Mouse (Mus musculus) myocyte (in vitro differentiated cells): ENCODE data around the gene Celf5. TPM values are rescaled to one million over a fixed set of nuclear protein-coding genes. Genes with fewer than 3 reads are reported as not detected.

Experiments
- H3K27me3 ChIP-seq: one replicate; pipeline ENCODE4 v1.6.1; 2011; ENCODE audit not compliant: control insufficient read depth, insufficient read depth, insufficient read length
- H3K36me3 ChIP-seq: one replicate; pipeline ENCODE4 v1.6.1; 2011; ENCODE audit not compliant: control insufficient read depth, insufficient read depth
- H3K4me2 ChIP-seq: one replicate; pipeline ENCODE4 v1.6.1; 2011; ENCODE audit warnings: low read depth, control low read depth
- H3K4me3 ChIP-seq: one replicate; pipeline ENCODE4 v1.5.1; 2011; ENCODE audit warnings: mild to moderate bottlenecking, control low read depth, moderate library complexity
- H3K79me2 ChIP-seq: one replicate; pipeline ENCODE4 v1.6.1; 2011; ENCODE audit not compliant: control insufficient read depth, insufficient read depth
- H3ac ChIP-seq: one replicate; pipeline ENCODE4 v1.6.1; 2011; ENCODE audit not compliant: control insufficient read depth, insufficient read length
- CEBPB ChIP-seq: IDR thresholded peaks from 2 replicates; pipeline ENCODE4 v1.6.1; 2011; ENCODE audit warnings: mild to moderate bottlenecking, moderate library complexity; ENCODE audit not compliant: poor library complexity, insufficient read depth, severe bottlenecking
- E2F4 ChIP-seq: IDR thresholded peaks from one replicate; pipeline ENCODE4 v1.6.1; 2011; ENCODE audit warnings: mild to moderate bottlenecking, control low read depth, moderate library complexity; ENCODE audit not compliant: insufficient read depth
- MAX ChIP-seq: IDR thresholded peaks from one replicate; pipeline ENCODE4 v1.6.1; 2011; ENCODE audit warnings: low read depth, mild to moderate bottlenecking, control low read depth
- MYOD1 ChIP-seq, 3 experiments: IDR thresholded peaks; one replicate each; pipeline ENCODE4 v1.6.1; 2011; ENCODE audit warnings: control low read depth in 2 of 3, low read depth in 2 of 3, mild to moderate bottlenecking in 2 of 3, moderate library complexity in 1 of 3; ENCODE audit not compliant: insufficient read length in 2 of 3, control insufficient read depth in 1 of 3
- MYOG ChIP-seq, 3 experiments: IDR thresholded peaks; one replicate each; pipeline ENCODE4 v1.6.1; 2011; ENCODE audit warnings: control low read depth in 2 of 3, low read depth in 2 of 3, mild to moderate bottlenecking in 2 of 3; ENCODE audit not compliant: insufficient read length in 2 of 3, control insufficient read depth in 1 of 3, insufficient read depth in 1 of 3
- POLR2A ChIP-seq: IDR thresholded peaks from one replicate; pipeline ENCODE4 v1.6.1; 2011; ENCODE audit warnings: low read depth, mild to moderate bottlenecking, control low read depth, moderate library complexity; ENCODE audit not compliant: insufficient read length
- POLR2AphosphoS2 ChIP-seq: IDR thresholded peaks from one replicate; pipeline ENCODE4 v1.6.1; 2011; ENCODE audit warnings: low read depth, control low read depth; ENCODE audit not compliant: insufficient read length
- REST ChIP-seq: IDR thresholded peaks from one replicate; pipeline ENCODE4 v1.6.1; 2011; ENCODE audit warnings: mild to moderate bottlenecking, control low read depth, moderate library complexity; ENCODE audit not compliant: insufficient read depth, insufficient read length
- SRF ChIP-seq: IDR thresholded peaks from one replicate; pipeline ENCODE4 v1.6.1; 2011; ENCODE audit warnings: low read depth; ENCODE audit not compliant: control insufficient read depth, insufficient read length
- TCF12 ChIP-seq: IDR thresholded peaks from one replicate; pipeline ENCODE4 v1.6.1; 2011; ENCODE audit warnings: mild to moderate bottlenecking, control low read depth; ENCODE audit not compliant: poor library complexity, insufficient read depth, severe bottlenecking
- TCF3 ChIP-seq: IDR thresholded peaks from one replicate; pipeline ENCODE4 v1.6.1; 2011; ENCODE audit warnings: low read depth, control low read depth; ENCODE audit not compliant: insufficient read length
- USF1 ChIP-seq: IDR thresholded peaks from one replicate; pipeline ENCODE4 v1.6.1; 2011; ENCODE audit warnings: low read depth, mild to moderate bottlenecking, control low read depth, moderate library complexity
- polyA plus RNA-seq: library from polyadenylated mRNA; unstranded; fragments of >200 nt; fragmentation: generic; extraction: Trizol; gene quantifications from one replicate; pipeline ENCODE4 v1.2.1, GENCODE M21; 2012; ENCODE audit warnings: missing spikeins

The Celf5 gene
- polyA plus RNA-seq, 1 experiment = 0.37 TPM

DNA sequence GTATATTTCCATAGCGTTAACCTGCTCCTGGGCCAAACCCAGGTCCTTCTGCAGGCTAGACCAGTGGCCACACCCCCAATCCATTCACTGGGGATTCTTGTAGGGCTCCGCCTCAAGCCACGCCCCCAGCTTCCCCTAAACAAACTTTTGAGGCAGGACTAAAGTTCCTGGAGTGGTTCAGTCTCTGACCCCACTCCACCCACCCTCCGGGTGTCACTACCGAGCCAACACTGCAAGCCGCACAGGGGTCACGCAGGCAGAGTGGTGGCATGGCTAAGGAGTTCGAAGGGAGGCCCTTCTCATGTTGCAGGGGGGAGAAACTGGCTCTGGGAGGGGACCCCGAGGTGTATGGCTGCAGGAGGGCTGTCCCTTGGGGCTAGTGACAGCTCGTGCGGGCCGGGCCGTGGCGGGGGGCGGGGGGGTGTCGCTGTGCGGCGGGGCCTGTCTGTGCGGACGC lies 52.9 kb downstream of the Celf5 start:
- Histone ChIP-seq H3ac (peak overlapping the region; percentile 51), H3K4me3 (peak overlapping the region; percentile 28), H3K4me2 (peak overlapping the region; percentile 81), H3K79me2 (peaks cover 42% of the 10 kb centered on the region), H3K27me3 (no peaks in the 10 kb centered on the region), H3K36me3 (no peaks in the 10 kb centered on the region)
- TF ChIP-seq POLR2A (peak; percentile 70), POLR2AphosphoS2 (peak; percentile 53), MYOG (IDR thresholded peaks at IDR 0.05; ENCODE audit: control insufficient read depth in 1 of 3, insufficient read depth in 1 of 3, insufficient read length in 2 of 3, low read depth in 2 of 3) (peak in 1 of 3 experiments; percentile 8), MYOD1 (IDR thresholded peaks at IDR 0.05; ENCODE audit: control insufficient read depth in 1 of 3, insufficient read length in 2 of 3, low read depth in 2 of 3) (peak in 1 of 3 experiments; percentile 13), CEBPB (no peak)

- Histone ChIP-seq H3K4me3 (peak overlapping the region; percentile 28), H3K27me3 (no peaks in the 10 kb centered on the region), H3ac (no peak overlapping the region), H3K36me3 (no peaks in the 10 kb centered on the region), H3K79me2 (peaks cover 48% of the 10 kb centered on the region), H3K4me2 (peak overlapping the region; percentile 32)
- TF ChIP-seq POLR2AphosphoS2 (no peak), REST (no peak), MYOD1 (IDR thresholded peaks at IDR 0.05; ENCODE audit: control insufficient read depth in 1 of 3, insufficient read length in 2 of 3, low read depth in 2 of 3) (no peak), MYOG (IDR thresholded peaks at IDR 0.05; ENCODE audit: control insufficient read depth in 1 of 3, insufficient read depth in 1 of 3, insufficient read length in 2 of 3, low read depth in 2 of 3) (no peak), TCF3 (no peak), USF1 (no peak), MAX (no peak), E2F4 (no peak), SRF (no peak), CEBPB (no peak), POLR2A (no peak), TCF12 (no peak)
These were observed 53.4 kb downstream of the Celf5 start for GRCm38 (mm10) chr10:81429092-81429491.

- H3K36me3 ChIP-seq = no peaks in the 10 kb centered on the region
- H3ac ChIP-seq = no peak overlapping the region
- H3K27me3 ChIP-seq = no peaks in the 10 kb centered on the region
- H3K4me3 ChIP-seq = no peak overlapping the region
- no peak overlapping the region for H3K4me2 ChIP-seq
- no peak for TF ChIP-seq POLR2A
- no peak for TF ChIP-seq POLR2AphosphoS2
- no peak for TF ChIP-seq MYOD1 (IDR thresholded peaks at IDR 0.05; ENCODE audit: control insufficient read depth in 1 of 3, insufficient read length in 2 of 3, low read depth in 2 of 3)
- TF ChIP-seq USF1 = no peak
- no peak for TF ChIP-seq MAX
- no peak for TF ChIP-seq E2F4
- peaks cover 54% of the 10 kb centered on the region for H3K79me2 ChIP-seq
These were observed 54.0 kb downstream of the Celf5 start for GRCm38 (mm10) chr10:81428507-81428870.

DNA sequence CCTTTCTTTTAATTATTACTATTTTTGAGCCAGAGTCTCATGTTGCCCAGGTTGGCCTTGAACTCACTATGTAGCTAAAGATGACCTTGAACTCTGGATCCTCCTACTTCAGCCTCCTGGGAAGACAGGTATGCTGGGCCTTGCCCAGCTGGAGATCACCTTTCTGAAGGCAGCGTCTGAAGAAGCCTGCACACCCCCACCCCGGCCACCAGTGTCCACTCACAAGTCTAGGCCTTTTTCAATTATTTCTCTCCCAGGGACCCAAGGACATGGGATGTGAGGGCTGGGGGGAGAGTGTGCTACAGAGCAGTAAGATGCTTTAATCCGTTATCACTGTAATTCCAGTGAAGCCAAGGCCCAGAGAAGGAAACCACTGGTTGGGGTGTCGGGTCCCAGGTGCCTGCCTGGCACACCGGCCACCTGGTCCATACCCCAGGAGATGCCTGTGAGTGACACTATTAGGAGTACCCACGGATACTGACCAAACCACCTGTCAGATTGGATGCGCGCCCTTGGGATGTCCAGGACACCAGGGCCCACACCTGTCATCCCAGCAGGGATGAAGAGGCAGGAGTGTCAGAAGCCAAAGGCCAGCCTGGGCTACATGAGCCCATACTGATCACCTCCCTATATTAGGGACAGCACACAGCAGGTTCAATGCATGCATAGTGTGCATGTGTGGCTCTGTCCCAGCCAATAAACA lies 54.6 kb downstream of the Celf5 start:
- TF ChIP-seq MYOG (IDR thresholded peaks at IDR 0.05; ENCODE audit: control insufficient read depth in 1 of 3, insufficient read depth in 1 of 3, insufficient read length in 2 of 3, low read depth in 2 of 3) (peak in 1 of 3 experiments; percentile 33), POLR2A (no peak), MYOD1 (IDR thresholded peaks at IDR 0.05; ENCODE audit: control insufficient read depth in 1 of 3, insufficient read length in 2 of 3, low read depth in 2 of 3) (peak in 1 of 3 experiments; percentile 51)
- peak overlapping the region; percentile 91 for H3K4me3 ChIP-seq
- H3K36me3 ChIP-seq = no peaks in the 10 kb centered on the region
- peaks cover 59% of the 10 kb centered on the region for H3K79me2 ChIP-seq
- no peaks in the 10 kb centered on the region for H3K27me3 ChIP-seq
- no peak overlapping the region for H3K4me2 ChIP-seq
- H3ac ChIP-seq = no peak overlapping the region

DNA sequence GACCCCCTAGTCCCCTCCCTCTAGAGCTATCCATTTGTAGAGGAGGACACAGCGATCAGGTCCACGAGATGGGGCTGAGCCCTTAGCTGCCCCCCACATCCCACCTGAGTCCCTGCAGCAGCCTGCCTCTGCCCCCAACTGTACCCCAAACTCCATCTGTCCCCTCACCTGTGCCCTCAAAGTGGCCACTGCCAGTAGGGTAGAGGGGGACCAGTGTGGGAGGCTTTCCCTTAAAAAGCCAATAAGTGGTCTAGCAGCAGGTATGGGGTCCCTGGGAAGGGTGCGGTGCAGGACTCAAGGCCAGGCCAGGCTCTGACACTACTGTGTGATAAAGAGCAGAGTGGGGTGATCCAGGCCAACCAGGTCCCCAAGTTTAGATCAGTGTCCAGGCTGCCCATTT lies 55.2 kb downstream of the Celf5 start:
- no peaks in the 10 kb centered on the region for H3K27me3 ChIP-seq
- TF ChIP-seq MAX (no peak), MYOG (IDR thresholded peaks at IDR 0.05; ENCODE audit: control insufficient read depth in 1 of 3, insufficient read depth in 1 of 3, insufficient read length in 2 of 3, low read depth in 2 of 3) (no peak), E2F4 (no peak), POLR2AphosphoS2 (no peak), USF1 (no peak), SRF (no peak), REST (no peak), TCF3 (no peak), MYOD1 (IDR thresholded peaks at IDR 0.05; ENCODE audit: control insufficient read depth in 1 of 3, insufficient read length in 2 of 3, low read depth in 2 of 3) (no peak), POLR2A (no peak), TCF12 (no peak), CEBPB (no peak)
- H3K79me2 ChIP-seq = peaks cover 65% of the 10 kb centered on the region
- H3ac ChIP-seq = peak overlapping the region; percentile 43
- peak overlapping the region; percentile 91 for H3K4me3 ChIP-seq
- peak overlapping the region; percentile 86 for H3K4me2 ChIP-seq
- H3K36me3 ChIP-seq = no peaks in the 10 kb centered on the region
